Mouse (Mus musculus) cerebellum, adult 8-10 months (tissue): ENCODE measurements at regions not wholly inside any gene's neighbourhood (a gene's known extent, or its start where the extent isn't known, plus 50 kb on each side); places are given as distances from the start of the nearest gene placed in this dataset.

Source experiments
- DNase-seq: peaks from one replicate; pipeline ENCODE4 v3.0.0; 2022

GRCm38 (mm10) chr8:116283990-116284389, 220.8 kb upstream of the Dynlrb2 start:
- DNase-seq, result no peak

GRCm38 (mm10) chr8:116282341-116282740, 222.4 kb upstream of the Dynlrb2 start:
- DNase-seq, result no peak

GRCm38 (mm10) chr8:116275014-116275413, 229.8 kb upstream of the Dynlrb2 start:
- DNase-seq, result no peak

DNA sequence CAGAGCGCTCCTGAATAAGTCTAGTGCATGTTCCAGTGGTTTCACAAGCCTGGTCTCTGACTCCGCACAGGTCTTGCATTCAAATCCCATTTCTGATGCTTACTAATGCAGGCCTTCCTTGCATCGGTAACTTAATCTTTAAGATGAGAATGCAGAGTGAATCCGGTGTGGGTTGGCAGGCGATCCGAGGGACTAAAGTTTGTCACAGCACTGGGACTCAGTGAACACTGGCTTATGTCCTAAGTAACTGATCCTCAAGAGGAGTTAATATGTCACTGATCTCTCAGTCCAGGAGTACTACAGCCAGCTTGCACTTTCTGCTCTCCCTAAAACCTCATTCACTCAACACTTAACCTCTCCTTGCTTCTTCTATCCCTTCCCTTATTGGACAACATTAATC, 233.5 kb upstream of the Dynlrb2 start:
- no peak for DNase-seq

DNA sequence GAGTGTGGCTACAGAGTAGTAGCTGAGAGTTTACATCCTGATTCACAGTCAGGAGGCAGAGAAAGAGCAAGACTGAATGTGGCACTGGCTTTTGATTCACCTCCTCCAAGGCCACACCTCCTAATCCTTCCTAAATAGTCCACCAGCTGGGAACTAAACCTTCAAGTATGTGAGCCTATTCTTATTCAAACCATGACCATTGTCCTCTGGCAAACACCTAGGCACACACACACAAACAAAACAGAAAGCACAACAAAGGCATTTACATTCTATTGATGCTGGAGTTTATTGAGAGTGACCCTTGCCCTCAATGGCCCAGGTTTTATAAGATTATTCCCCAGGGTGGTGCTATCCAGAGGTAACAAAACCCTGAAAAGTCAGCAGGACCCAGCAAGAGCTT, 235.4 kb upstream of the Dynlrb2 start:
- DNase-seq, result no peak

- no peak for DNase-seq
These were observed 236.1 kb upstream of the Dynlrb2 start for GRCm38 (mm10) chr8:116268685-116269084.

DNA sequence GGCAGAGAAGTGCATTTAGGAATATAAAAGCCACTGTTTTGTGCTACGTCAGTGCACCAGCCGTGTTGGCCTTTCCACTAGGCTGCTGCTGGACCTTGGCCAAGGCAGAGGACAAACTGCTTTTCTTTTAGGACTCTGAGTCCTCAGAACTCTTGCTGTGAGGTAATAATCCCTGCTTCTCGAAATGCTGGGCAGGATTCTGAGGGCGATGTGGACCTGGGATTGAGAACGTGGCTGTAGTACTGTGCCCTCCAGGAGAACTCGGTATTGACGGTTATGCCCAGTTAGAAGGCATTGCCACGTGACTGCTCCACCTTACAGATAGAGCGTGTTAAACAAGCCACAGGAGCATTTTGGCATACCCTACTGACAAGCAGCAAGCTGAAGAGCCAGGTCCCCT, 236.6 kb upstream of the Dynlrb2 start:
- peak; percentile 32 for DNase-seq

- no peak for DNase-seq
These were observed 237.8 kb upstream of the Dynlrb2 start for GRCm38 (mm10) chr8:116267021-116267420.

DNA sequence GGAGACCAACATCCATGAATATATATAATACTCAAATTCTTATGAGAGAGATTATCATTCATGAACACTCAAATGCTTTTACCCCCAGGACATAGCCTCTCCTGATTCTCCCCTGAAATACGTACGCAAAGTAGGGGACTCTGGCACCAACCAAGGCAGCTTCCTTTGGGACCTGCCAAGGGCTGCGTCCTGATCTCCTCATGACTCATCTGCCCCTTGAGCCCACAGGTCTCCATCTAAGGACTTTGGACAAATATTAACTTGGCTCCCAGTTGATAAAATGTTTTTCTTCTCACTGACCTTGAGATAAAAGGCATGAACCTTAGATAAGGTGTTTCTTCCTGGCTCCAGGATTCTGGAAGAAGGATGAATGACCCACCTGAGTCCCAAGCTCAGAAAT, 239.2 kb upstream of the Dynlrb2 start:
- no peak for DNase-seq

DNA sequence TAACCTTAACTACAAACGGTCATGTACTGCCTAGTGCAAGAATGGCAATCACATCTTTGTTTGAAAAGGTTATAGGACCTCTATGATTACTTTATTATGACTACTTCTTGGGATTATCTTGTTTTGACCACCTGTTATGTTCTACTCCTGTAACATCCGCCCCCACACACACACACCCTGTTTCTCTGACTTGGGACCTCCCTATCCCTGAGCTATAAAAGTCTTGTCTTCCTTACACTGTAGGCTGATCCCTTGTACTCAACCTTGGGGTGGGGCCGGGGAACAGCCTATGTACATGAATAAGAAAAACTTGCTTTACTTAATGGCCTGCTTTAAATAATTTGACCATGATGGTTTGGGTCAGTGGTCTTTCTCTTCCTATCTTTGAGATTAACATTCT, 240.7 kb upstream of the Dynlrb2 start:
- DNase-seq, result no peak

- no peak for DNase-seq
These were observed 243.5 kb upstream of the Dynlrb2 start for GRCm38 (mm10) chr8:116261286-116261685.

GRCm38 (mm10) chr8:116255398-116255797, 249.4 kb upstream of the Dynlrb2 start:
- DNase-seq, result no peak

DNA sequence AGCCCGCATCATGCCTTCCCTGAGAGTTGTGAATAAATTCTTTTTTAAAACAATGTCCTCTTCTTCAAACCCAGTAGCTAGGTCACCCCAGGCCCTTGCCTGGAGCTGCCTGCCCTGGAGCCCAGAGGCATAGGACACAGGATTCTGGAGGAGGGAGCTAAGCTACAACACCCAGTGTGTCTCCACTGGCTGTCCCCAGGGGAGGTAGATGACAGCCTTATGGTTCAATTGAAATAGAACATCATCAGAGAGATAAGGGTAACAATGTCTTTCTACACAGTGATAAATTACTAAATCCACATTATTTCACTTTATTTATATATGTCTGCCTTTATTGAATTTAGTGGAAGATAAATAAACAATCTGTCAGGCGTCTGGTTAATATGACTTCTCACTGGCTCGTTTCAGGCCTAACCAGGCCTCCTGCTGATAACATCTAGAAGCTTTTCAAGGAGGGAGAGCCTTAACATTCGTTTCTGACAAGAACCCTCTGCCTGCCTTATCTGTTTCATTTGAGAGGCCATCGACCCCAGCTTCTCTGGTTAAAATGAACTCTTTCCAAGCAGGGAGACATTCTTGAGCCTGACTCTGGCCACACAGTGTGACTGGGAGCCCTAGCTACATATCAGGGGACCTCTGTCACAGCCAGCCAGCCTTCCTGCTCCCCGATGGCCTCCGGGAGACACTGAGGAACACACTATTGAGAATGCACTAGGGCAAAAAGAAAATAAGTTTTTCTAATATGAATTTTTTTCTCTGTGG, 252.1 kb upstream of the Dynlrb2 start:
- DNase-seq, result no peak

- DNase-seq, result no peak
These were observed 256.4 kb upstream of the Dynlrb2 start for GRCm38 (mm10) chr8:116248398-116248797.

DNA sequence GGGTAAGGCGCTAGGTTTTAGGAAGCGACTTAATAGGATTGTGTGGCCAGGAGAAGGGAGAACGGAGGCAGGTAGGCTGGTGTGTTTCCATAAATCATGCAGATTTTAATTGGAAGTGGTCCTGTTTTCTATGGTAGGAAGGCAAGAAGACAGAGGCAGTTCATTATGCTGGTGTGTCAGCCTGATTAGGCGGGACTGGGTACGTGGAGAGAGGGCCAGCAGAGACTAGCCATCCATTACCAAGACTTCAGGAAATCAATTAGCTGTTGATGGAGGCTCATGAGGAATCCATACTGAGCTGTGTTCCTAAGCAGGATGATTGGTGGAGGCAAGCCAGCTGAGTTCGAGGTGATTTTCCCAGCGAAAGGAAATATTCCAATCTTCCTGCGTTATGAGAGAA, 261.3 kb upstream of the Dynlrb2 start:
- no peak for DNase-seq

GRCm38 (mm10) chr8:116242972-116243371, 261.8 kb upstream of the Dynlrb2 start:
- no peak for DNase-seq

DNA sequence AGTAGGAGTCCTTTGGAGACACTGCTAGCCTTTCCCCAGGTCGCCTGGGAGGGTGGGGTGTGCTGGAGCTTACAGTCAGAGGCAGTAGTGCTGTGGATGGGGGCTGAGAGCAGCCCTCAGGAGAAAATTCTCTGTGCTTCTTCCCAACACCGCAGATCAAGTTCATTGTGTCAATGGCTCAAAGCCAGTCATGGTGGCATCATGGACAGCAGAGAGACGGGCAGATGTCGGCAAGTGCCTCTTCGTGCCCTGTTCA, 262.9 kb upstream of the Dynlrb2 start:
- no peak for DNase-seq

GRCm38 (mm10) chr8:116241146-116241986, 263.4 kb upstream of the Dynlrb2 start:
- no peak for DNase-seq

GRCm38 (mm10) chr8:116238670-116239069, 266.1 kb upstream of the Dynlrb2 start:
- no peak for DNase-seq

DNA sequence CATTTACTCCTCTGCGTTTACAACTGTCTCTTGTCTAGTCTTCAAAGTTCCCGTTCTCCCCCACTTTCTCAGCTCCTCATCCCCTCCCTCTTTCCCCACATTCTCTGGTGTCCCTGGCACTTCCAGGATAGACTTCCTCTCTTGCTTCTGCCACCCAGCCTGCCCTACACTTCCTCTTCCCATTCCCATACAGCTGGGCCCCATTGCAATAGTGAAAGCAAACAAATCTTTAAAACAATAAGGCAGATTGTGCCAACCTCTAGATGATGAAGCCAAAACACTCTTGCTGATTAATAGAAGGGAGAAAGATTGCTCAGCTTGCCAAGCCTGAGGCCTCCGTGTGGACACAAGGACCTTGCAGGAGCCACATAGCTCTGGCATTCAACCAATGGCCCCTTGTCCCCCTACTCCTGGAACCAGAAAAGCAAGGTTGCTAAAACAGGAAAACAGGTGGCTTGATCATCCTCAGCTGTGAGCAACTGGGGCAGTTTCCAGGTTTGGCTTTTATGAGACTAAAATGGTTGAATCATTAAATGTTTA, 267.1 kb upstream of the Dynlrb2 start:
- peak; percentile 9 for DNase-seq

DNA sequence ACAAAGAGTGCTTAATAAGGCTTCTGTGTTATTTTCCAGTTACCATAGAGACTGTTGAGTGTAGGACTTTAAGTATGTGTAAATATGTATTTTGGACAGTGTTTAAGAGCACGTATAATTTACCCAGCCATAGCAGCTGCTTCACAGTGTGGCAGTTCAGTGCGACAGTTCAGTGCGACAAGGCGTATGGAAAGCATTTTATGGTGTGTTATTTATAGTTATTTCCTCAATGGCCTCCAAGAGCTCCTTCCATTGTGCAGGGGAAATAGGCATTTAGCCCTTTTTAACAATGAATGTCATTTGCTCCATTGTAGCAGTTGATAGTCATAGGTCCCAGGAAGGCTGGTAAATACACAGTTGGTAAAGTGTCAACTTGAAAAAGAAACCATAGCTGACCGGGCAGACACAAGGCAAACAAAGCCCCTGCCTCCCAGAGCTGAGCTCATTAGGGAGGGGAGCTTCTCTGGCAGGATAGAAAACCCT, 275.1 kb upstream of the Dynlrb2 start:
- DNase-seq, result no peak

DNA sequence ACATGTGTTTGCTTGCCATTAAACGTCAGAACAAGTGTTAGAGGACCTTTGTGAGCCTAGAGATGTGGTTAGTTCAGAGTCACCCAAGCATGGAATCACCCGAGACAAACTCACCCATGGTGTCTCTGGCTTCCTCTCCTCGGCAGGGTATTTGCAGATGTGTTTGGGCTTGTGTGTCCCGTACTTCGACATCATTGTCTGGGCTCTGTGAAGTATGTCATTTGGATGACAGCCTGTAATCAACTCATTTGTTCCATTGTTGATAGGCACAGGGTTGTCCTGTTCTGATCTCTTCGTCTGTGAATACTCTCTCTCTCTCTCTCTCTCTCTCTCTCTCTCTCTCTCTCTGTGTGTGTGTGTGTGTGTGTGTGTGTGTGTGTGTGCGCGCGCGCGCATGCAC, 277.8 kb upstream of the Dynlrb2 start:
- no peak for DNase-seq

GRCm38 (mm10) chr8:116223235-116223634, 281.5 kb upstream of the Dynlrb2 start:
- DNase-seq, result no peak

- DNase-seq, result no peak
These were observed 288.9 kb upstream of the Dynlrb2 start for GRCm38 (mm10) chr8:116215909-116216308.
